Mouse (Mus musculus): ENCODE measurements around the gene Mlxipl. TPM values are rescaled to one million over a fixed set of nuclear protein-coding genes. Genes with fewer than 3 reads are reported as not detected.
"Not testable (repeated sequence)": the region's sequence is repeated elsewhere in the genome, so short reads cannot be mapped to it uniquely, and the experiment has no call there.

Mlxipl gene
- polyA plus RNA-seq (2012; ENCODE audit: insufficient read depth, low replicate concordance) = 0.12 TPM in 1 of 2 replicates, not detected in the other

DNA sequence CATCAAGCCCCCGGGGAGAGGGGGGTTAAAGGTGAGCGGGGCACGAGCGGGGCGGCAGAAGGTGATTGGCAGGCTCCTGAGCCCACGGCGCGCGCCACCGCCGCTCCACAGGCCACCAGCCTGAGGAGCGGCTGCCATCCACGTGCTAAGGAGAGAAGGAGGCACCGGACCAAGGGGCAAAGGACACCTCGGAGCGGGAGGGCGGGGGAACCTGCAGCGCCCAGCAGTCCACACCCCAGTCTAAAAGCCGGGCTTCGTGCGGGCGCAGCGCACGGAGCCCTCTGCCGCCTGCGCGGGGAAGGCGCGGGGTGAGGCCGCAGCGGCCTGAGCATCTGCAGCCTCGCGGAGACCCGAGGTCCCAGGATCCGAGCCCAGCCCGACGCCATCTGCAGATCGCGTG, at the start of gene Mlxipl:
Gene Mlxipl (plus strand): TSS at position 238 of the 400 bp plus-strand sequence.
- H3K9me3 ChIP-seq = peaks cover 3% of the 10 kb centered on the region; the same call in 1 of the 2 replicates
- H3K27me3 ChIP-seq (replicated peaks) = peaks cover 80% of the 10 kb centered on the region
- H3K4me3 ChIP-seq (replicated peaks) = no peak within 1 kb of the TSS
- no peak for TF ChIP-seq FLI1 (IDR thresholded peaks at IDR 0.05; ENCODE audit: low read length)
- TF ChIP-seq GATA1 (IDR thresholded peaks at IDR 0.05; ENCODE audit: borderline replicate concordance, low read length) = no peak
- H3K36me3 ChIP-seq (replicated peaks; ENCODE audit: low read length) = no peaks in the 10 kb centered on the region
- 0 out of 2 replicates have a peak, but pooled peaks cover 2% of the 10 kb centered on the region for H3K4me1 ChIP-seq

DNA sequence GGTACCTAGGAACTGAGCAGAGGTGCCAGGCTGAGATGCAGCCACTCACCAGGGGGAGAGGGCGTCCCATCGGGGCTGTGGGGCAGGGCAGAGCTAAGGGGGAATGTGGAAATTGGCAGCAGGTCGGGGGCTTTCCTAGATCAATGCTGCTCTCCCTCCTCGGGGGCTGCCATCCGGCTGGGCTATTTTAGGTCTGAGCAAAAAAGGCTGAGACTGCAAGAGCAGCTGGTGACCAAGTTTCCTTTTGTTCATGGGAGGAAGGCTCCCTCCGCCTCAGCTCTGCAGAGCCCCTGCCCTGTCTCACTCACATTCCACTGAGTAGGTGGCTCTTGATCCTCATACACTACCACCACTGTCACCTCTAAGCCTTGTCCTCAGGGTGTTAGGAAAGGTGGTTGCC, 49.6 kb upstream of the Mlxipl start:
- TF ChIP-seq FLI1 (IDR thresholded peaks at IDR 0.05; ENCODE audit: low read length) = no peak
- TF ChIP-seq GATA1 (IDR thresholded peaks at IDR 0.05; ENCODE audit: borderline replicate concordance, low read length) = no peak
- no peaks in the 10 kb centered on the region for H3K36me3 ChIP-seq (replicated peaks; ENCODE audit: low read length)
- peaks cover 60% of the 10 kb centered on the region for H3K27me3 ChIP-seq (replicated peaks)
- peaks cover 13% of the 10 kb centered on the region for H3K9me3 ChIP-seq
- peak overlapping the region; percentile 74 for H3K4me3 ChIP-seq (replicated peaks)
- H3K4me1 ChIP-seq = peaks cover 46% of the 10 kb centered on the region

DNA sequence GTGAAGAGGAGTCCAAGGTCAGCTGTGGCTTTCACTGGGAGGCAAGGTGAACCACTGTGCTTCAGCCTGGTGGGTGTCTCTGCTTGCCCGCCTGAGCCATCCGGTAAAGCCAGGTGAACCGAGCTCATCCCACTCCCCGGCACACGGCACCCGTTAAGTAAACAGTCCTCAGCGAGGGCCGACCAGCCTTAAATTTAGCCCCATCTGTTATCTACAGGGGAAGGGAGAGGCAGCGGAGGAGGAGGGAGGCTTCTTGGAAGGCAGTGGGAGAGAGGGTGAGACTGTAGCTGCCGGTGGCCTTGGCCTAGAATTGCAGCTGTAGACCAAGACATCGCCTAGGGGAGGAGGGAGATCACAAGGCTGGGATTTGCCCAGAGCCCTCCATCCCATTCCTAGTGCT, 48.9 kb upstream of the Mlxipl start:
- no peak for TF ChIP-seq FLI1 (IDR thresholded peaks at IDR 0.05; ENCODE audit: low read length)
- no peak for TF ChIP-seq GATA1 (IDR thresholded peaks at IDR 0.05; ENCODE audit: borderline replicate concordance, low read length)
- H3K4me1 ChIP-seq = peaks cover 45% of the 10 kb centered on the region
- peaks cover 58% of the 10 kb centered on the region for H3K27me3 ChIP-seq (replicated peaks)
- no peaks in the 10 kb centered on the region for H3K36me3 ChIP-seq (replicated peaks; ENCODE audit: low read length)
- peaks cover 5% of the 10 kb centered on the region; the same call in 1 of the 2 replicates for H3K9me3 ChIP-seq
- H3K4me3 ChIP-seq (replicated peaks) = peak overlapping the region; percentile 42

DNA sequence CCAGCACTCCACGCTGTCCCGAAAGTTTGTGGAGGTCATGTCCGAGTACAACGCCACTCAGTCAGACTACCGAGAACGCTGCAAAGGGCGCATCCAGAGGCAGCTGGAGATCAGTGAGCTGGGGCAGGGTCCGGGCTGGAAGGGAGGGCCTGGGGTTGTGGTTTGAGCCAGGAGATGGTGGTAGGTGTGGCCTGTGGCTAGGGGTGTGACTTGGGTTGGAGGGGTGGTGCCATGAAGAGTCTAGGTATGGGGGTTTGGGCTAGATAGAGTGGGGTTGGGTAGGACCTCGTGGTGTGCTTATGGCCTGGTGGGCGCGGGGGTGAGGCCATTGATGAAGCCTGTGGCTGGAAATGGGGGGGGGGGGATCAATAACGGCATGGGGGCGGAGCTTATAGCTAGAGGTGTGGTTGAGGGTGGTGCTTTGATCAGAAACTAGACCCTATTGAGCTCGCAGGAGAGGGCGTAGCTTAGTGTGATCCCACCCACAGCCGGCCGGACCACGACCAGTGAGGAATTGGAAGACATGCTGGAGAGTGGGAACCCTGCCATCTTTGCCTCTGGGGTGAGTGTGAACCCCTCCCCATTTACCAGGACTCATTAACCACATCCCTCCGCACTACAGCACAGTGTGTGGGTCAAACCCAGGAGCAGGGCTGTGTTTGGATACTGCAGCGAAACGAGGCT, 47.4 kb upstream of the Mlxipl start:
- Histone ChIP-seq H3K27me3 (replicated peaks) (peaks cover 49% of the 10 kb centered on the region), H3K4me3 (replicated peaks) (no peak overlapping the region), H3K9me3 (no peaks in the 10 kb centered on the region), H3K36me3 (replicated peaks; ENCODE audit: low read length) (no peaks in the 10 kb centered on the region), H3K4me1 (peaks cover 40% of the 10 kb centered on the region)
- no peak for TF ChIP-seq FLI1 (IDR thresholded peaks at IDR 0.05; ENCODE audit: low read length)
- no peak for TF ChIP-seq GATA1 (IDR thresholded peaks at IDR 0.05; ENCODE audit: borderline replicate concordance, low read length)

DNA sequence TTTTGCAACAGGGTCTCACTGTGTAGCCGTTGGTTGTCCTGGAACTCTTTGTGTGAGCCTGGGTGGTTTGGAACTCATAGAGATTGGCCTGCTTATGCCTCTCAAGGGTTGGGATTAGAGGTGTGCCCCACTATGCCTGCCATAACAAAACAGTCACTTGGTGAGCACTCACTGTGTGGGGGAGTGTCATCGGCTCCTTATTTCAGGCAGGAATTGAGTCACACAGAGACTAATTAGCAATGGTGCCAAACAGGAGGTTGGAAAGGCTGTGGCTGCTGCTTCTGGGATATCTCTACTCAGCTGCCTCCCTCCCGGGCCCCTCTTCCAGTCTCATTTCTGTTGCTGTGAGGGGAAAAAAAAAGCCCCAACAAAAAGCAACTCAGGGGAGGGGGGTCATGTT, 45.1 kb upstream of the Mlxipl start:
- Histone ChIP-seq H3K36me3 (replicated peaks; ENCODE audit: low read length) (no peaks in the 10 kb centered on the region), H3K9me3 (no peaks in the 10 kb centered on the region), H3K4me1 (peaks cover 27% of the 10 kb centered on the region), H3K4me3 (replicated peaks) (no peak overlapping the region), H3K27me3 (replicated peaks) (peaks cover 37% of the 10 kb centered on the region)
- TF ChIP-seq GATA1 (IDR thresholded peaks at IDR 0.05; ENCODE audit: borderline replicate concordance, low read length) (no peak), FLI1 (IDR thresholded peaks at IDR 0.05; ENCODE audit: low read length) (no peak)

DNA sequence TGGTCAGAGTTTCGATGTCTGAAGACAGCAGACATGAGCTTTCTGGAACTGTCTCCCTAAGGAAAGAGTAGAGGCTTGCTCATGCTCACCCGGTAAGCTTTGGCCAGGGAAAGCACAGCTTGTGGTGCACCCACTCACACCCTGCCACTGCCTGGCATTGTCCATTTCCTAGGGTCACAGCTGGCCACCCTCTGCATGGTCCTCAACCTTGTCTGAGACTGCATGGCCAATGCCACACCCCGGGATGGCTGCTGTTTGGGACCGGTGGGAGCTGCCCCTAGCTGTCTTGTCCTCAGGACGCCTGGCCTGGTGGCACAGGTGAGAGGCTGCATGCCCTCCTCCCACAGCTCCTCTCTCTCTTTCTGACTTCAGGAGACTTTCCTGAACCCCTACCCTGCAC, 41.2 kb upstream of the Mlxipl start:
- H3K9me3 ChIP-seq = no peaks in the 10 kb centered on the region
- peaks cover 18% of the 10 kb centered on the region for H3K36me3 ChIP-seq (replicated peaks; ENCODE audit: low read length)
- H3K4me1 ChIP-seq = no peaks in the 10 kb centered on the region; the same call in 1 of the 2 replicates
- H3K4me3 ChIP-seq (replicated peaks) = no peak overlapping the region
- peaks cover 12% of the 10 kb centered on the region for H3K27me3 ChIP-seq (replicated peaks)
- TF ChIP-seq GATA1 (IDR thresholded peaks at IDR 0.05; ENCODE audit: borderline replicate concordance, low read length) (no peak), FLI1 (IDR thresholded peaks at IDR 0.05; ENCODE audit: low read length) (no peak)

DNA sequence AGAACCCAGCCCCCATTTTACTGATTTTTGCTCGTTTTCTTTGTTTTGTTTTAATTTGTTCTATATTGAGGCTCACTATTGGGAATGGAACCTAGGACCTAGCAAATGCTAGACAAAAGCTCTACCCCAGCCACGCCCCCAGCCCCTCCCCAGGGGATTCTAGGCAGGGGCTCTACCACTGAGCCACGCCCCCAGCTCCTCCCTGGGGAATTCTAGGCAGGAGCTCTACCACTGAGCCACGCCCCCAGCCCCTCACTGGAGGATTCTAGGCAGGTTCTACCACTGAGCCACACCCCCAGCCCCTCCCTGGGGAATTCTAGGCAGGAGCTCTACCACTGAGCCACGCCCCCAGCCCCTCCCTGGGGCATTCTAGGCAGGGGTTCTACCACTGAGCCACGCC, 40.4 kb upstream of the Mlxipl start:
- not testable (repeated sequence) for H3K4me3 ChIP-seq (replicated peaks); H3K9me3 ChIP-seq; H3K4me1 ChIP-seq
- Histone ChIP-seq H3K36me3 (replicated peaks; ENCODE audit: low read length) (peaks cover 25% of the 10 kb centered on the region), H3K27me3 (replicated peaks) (peaks cover 12% of the 10 kb centered on the region)

DNA sequence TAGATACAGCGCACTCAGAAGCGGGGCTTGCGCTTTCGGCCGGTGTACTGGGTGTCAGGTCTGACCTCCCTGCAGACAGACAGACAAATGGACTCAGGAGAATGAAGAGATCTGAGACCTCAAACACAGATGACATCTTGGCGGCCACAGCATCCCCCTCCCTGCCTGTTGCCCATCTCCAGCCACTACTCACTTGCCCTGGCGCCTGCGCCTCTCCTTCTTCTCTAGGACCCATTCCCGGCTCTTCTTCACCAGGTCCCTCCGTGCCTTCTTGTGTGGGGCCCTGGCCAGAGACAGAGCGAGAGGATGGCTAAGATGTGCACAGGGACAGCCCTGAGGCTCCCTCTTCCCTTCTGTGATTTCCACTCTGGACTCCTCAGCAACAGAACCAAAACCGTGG, 36.3 kb upstream of the Mlxipl start:
- Histone ChIP-seq H3K4me3 (replicated peaks) (no peak overlapping the region), H3K4me1 (no peaks in the 10 kb centered on the region; the same call in 1 of the 2 replicates), H3K36me3 (replicated peaks; ENCODE audit: low read length) (peaks cover 65% of the 10 kb centered on the region), H3K9me3 (no peaks in the 10 kb centered on the region), H3K27me3 (replicated peaks) (peaks cover 4% of the 10 kb centered on the region)
- TF ChIP-seq GATA1 (IDR thresholded peaks at IDR 0.05; ENCODE audit: borderline replicate concordance, low read length) = no peak
- TF ChIP-seq FLI1 (IDR thresholded peaks at IDR 0.05; ENCODE audit: low read length) = no peak

DNA sequence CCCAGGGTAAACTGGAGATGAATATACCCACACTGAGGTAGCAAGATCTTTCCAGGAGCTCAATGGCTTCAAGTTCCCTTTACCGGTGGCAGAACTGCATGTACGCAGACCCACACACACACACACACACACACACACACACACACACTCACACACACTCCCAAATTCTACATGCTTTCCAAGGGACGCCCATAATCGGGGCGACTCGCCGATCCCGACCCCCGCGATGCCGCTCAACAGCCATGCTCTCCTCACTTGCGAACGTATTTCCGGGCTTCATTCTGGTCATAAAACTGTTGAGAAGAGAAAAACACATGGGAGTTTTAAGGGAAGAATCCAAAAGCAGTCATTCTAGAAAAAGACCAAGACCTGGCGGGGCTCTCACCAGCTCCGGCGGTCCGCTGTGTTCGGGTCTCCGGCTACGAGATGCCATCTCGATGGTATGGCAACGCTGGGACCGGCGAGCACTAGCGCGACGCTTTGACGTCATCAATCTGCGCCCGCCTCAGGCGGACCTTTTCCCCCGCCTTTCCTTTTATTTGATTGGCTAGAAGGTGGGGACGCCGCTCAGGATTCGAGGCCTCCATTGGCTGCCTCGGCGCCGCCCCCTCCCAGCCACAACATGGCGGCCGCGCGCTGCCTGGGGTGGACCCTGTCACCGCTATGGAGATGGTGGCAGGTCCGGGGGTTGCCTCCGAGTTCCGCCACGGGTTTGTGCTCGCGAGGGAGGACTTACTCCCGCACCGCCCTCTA, 25.9 kb upstream of the Mlxipl start, which contains the start of gene Dnajc30:
Gene Dnajc30 (plus strand): TSS at position 574 of the 753 bp plus-strand sequence.
- Histone ChIP-seq H3K4me1 (peaks cover 39% of the 10 kb centered on the region), H3K27me3 (replicated peaks) (no peaks in the 10 kb centered on the region)

DNA sequence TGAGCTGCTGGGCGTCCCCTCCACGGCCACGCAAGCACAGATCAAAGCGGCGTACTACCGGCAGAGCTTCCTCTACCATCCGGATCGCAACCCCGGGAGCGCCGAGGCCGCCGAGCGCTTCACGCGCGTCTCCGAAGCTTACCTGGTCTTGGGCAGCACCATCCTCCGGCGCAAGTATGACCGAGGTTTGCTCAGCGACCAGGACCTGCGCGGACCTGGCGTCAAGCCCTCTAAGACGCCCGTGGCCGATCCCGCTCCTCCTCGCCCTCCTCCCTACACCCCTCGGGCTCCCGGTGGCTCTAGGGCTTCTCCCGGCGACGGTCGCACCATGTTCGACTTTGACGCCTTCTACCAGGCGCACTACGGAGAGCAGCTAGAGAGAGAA, 25.3 kb upstream of the Mlxipl start:
- 0 out of 2 replicates have a peak, but pooled peaks cover 4% of the 10 kb centered on the region for H3K9me3 ChIP-seq
- peaks cover 39% of the 10 kb centered on the region for H3K4me1 ChIP-seq
- TF ChIP-seq GATA1 (IDR thresholded peaks at IDR 0.05; ENCODE audit: borderline replicate concordance, low read length) (no peak), FLI1 (IDR thresholded peaks at IDR 0.05; ENCODE audit: low read length) (no peak)
- H3K4me3 ChIP-seq (replicated peaks) = peak overlapping the region; percentile 96
- peaks cover 58% of the 10 kb centered on the region for H3K36me3 ChIP-seq (replicated peaks; ENCODE audit: low read length)
- no peaks in the 10 kb centered on the region for H3K27me3 ChIP-seq (replicated peaks)

More for the DNA sequence above, 25.9 kb upstream of the Mlxipl start, which contains the start of gene Dnajc30:
- TF ChIP-seq GATA1 (IDR thresholded peaks at IDR 0.05; ENCODE audit: borderline replicate concordance, low read length) = no peak
- TF ChIP-seq FLI1 (IDR thresholded peaks at IDR 0.05; ENCODE audit: low read length) = no peak
- peaks cover 64% of the 10 kb centered on the region for H3K36me3 ChIP-seq (replicated peaks; ENCODE audit: low read length)
- peak within 1 kb of the TSS; percentile 96 for H3K4me3 ChIP-seq (replicated peaks)
- 0 out of 2 replicates have a peak, but pooled peaks cover 4% of the 10 kb centered on the region for H3K9me3 ChIP-seq

DNA sequence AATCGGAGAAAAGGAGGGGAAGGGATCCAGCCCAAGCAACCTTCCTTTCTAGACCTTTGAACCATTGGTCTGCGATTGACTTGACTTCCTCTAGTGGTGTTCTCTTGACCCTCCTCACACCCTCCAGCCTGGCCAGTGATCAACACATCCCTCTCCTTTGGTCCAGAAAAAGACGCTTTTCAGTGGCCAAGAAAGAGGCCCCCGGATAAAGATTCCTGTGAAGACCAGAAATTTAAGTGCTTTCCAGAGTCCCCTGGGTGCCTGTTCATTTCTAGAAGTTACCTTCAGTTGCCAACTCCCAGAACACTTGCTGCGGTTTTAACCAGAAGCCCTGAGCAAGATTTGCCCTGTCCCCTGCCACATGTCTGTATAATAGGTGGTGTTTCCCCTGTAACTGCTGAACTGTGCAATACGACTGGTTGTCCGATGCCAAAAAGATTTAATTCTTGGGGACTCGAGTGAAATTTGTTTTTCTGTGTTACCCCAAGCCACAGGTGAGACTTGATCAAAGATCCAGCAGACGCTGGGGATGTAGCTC, 24.7 kb upstream of the Mlxipl start, which contains the start of gene Bud23:
Gene Bud23 (minus strand): TSS at position 51 of the 538 bp plus-strand sequence.
- Histone ChIP-seq H3K36me3 (replicated peaks; ENCODE audit: low read length) (peaks cover 52% of the 10 kb centered on the region), H3K4me1 (peaks cover 39% of the 10 kb centered on the region)
- not testable (repeated sequence) for H3K9me3 ChIP-seq

More for the DNA sequence above, 24.7 kb upstream of the Mlxipl start, which contains the start of gene Bud23:
- peak within 1 kb of the TSS; percentile 96 for H3K4me3 ChIP-seq (replicated peaks)
- H3K27me3 ChIP-seq (replicated peaks) = not testable (repeated sequence)

Data from megakaryocyte, embryonic 14.5 days (primary cell).